Mouse (Mus musculus) heart, adult 10 weeks (tissue): Measurements from ENCODE around the gene Qrsl1. TPM values are rescaled to one million over a fixed set of nuclear protein-coding genes. Genes with fewer than 3 reads are reported as not detected.

Source experiments
- polyA plus RNA-seq: library from polyadenylated mRNA; stranded (reverse); fragments of 350-450 nt; fragmentation: Illumina TruSeq; extraction: RNeasy Lipid Tissue Mini Kit (QIAGEN cat#74804); gene quantifications from one replicate; pipeline ENCODE4 v1.2.3, GENCODE M21; 2014; ENCODE audit warnings: low read depth, low replicate concordance

Qrsl1 gene
- polyA plus RNA-seq: 38.4 TPM

DNA sequence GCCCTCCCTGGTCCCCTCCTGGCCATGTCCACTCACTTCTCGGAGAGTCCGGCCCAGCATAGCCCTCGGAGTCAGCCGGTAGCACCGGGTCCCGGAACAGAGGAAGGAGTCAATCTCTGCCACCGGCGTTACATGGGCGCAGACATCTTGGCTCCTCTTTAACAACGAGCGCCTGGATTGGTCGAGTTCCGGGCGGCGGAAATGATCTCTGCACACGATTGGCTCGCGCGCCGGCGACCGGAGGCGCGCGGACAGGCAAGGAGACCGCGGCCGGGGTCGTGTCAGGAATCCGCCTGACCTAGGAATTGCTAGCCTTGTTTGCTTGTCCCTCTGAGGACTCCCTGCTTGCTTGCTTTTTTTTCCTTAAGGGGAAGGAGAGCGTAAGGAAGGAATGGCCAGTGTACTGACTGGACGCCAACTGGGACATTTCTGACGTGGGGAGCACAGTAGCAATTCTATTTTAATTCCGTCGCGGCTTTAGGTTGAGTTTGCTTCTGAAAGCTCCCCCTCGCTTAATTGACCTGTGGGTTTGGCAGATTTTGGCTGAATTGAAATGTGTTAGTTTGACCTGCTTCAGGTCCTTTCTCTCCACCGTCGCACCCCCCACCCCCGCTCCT lies at the start of gene Qrsl1, which contains the start of gene Rtn4ip1:
Qrsl1 (minus strand) TSS at position 168 of the 617 bp plus-strand sequence.
Rtn4ip1 (plus strand) TSS at position 230 of the 617 bp plus-strand sequence.

Other genes with a start within 250 kb of the Qrsl1 start
- 60.2 TPM for gene Rtn4ip1, start 62 bp upstream of the Qrsl1 start, polyA plus RNA-seq
- 1.8 TPM for gene Crybg1, start 247.1 kb upstream of the Qrsl1 start, polyA plus RNA-seq